Mouse (Mus musculus): ENCODE measurements around the gene 6430531B16Rik.

6430531B16Rik gene

DNA sequence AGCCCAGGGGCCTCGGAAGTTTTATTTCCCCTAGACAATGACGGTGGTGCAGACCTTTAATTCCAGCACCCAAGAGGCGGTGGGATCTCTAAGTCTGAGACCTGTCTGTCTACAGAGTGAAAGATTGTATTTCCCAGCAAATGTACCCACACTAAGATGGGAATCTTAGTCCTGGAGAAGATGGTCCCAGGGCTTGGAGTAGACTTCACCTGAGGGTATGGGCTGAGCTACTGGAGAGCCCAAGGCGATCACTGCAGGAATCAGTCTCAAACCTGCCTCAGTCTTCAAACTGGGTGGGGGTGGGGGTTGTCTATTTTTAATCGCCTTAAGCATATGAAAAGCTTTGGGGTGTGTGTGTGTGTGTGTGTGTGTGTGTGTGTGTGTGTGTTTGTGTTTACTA is 32.5 kb downstream of the 6430531B16Rik start:
- in situ Hi-C loops (cut with MboI; ENCODE audit: low pct_unique_long_range_greater_than_20kb in 1 of 2, low sequenced_read_pairs in 2 of 2, unreplicated experiment in 1 of 2): loop anchor here in 1 of 2 experiments (25.0 kb wide), 1 partner anchor 1516 kb away; the partner anchor contains the start of genes Cd151, Cracr2b and Pnpla2

DNA sequence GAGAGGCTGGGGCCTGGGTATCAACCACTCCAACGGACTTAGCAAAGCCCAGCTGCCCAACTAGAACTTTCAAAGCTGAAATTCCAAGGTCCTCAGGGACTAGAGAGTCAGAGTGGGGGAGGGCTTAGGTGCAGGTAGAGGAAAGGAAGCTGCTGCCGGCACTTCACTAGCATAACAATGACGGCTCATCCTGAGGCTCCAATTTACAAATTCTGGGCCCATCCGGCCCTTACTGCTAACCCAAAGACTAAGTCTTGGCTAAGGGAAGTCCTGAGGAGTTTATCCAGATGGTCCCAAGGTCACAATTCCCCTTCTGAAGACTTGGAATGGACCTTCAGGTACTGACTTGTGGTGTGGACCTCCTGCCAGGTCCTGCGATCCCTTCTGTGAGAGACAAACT is 33.0 kb downstream of the 6430531B16Rik start:
- in situ Hi-C loops (cut with MboI; ENCODE audit: low pct_unique_long_range_greater_than_20kb in 1 of 2, low sequenced_read_pairs in 2 of 2, unreplicated experiment in 1 of 2): loop anchor here in 1 of 2 experiments (25.0 kb wide), 1 partner anchor 1517 kb away; the partner anchor contains the start of genes Cd151, Cracr2b and Pnpla2

DNA sequence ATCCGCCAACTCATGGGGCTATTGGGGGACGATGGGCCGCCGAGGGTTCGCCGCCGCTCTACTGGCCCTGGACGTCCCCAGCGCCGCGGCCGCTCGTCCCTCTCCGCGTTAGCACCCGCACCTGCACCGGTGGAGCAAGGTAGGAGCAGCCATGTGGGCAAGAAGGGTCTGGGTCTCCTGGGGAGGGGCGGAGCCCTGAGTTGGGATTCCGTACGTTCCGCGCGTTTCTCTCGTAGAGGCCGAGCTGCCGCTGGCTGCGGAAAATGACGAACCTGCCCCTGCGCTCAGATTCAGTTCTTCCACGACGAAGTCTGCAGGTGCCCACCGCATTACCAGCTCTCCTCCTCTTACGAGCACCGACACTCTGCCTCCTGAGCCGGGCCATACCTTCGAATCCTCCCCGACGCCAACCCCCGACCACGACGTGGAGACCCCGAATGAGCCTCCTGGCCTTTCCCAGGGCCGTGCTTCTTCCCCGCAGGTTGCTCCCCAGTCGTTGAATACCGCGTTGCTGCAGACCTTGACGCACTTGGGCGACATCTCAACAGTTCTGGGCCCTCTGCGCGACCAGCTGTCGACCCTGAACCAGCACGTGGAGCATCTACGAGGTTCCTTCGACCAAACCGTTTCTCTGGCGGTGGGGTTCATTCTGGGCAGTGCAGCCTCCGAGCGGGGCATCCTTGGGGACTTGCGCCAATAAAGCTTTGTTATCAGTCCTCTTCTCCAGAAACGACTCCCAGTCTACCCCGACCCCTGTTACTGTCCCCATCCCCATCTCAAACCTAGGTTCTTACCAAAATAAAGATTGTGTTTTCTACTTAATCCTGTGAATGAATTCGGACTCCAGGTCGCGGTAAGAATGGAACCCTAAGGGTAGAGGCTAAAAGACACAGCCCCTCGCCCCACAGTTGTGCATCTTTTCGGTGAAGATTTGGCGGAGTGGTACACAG is 34.0 kb downstream of the 6430531B16Rik start:
- in situ Hi-C loops (cut with MboI; ENCODE audit: low pct_unique_long_range_greater_than_20kb in 1 of 2, low sequenced_read_pairs in 2 of 2, unreplicated experiment in 1 of 2): loop anchor here in 1 of 2 experiments (25.0 kb wide), 1 partner anchor 1518 kb away; the partner anchor contains the start of genes Cd151, Cracr2b and Pnpla2

DNA sequence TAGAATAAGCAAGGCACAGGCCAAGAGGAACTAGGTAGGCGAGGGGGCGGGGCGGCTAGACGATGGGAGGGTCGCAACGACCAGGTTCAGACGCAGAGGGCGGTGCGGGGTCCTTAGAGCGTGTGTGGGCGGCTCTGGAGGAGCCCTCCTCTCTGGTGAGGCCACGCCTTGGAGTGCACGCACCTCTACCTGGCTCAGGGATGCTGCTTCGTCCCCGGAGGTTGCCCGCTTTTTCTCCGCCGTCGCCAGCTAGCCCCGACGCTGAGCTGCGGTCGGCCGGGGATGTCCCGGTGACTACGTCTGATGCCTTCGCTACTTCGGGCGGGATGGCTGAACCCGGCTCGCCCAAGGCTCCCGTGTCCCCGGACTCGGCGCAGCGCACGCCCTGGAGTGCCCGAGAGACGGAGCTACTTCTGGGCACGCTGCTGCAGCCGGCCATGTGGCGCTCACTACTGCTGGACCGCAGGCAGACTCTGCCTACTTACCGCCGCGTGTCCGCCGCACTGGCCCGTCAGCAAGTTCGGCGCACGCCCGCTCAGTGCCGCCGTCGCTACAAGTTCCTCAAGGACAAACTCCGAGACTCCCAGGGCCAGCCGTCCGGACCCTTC is 34.8 kb downstream of the 6430531B16Rik start, which contains the start of gene Utf1:
Gene Utf1, plus strand, starts transcription at position 116 of the 608 bp plus-strand sequence.
- in situ Hi-C loops (cut with MboI; ENCODE audit: low pct_unique_long_range_greater_than_20kb in 1 of 2, low sequenced_read_pairs in 2 of 2, unreplicated experiment in 1 of 2): loop anchor here in 1 of 2 experiments (25.0 kb wide), 1 partner anchor 1519 kb away; the partner anchor contains the start of genes Cd151, Cracr2b and Pnpla2

DNA sequence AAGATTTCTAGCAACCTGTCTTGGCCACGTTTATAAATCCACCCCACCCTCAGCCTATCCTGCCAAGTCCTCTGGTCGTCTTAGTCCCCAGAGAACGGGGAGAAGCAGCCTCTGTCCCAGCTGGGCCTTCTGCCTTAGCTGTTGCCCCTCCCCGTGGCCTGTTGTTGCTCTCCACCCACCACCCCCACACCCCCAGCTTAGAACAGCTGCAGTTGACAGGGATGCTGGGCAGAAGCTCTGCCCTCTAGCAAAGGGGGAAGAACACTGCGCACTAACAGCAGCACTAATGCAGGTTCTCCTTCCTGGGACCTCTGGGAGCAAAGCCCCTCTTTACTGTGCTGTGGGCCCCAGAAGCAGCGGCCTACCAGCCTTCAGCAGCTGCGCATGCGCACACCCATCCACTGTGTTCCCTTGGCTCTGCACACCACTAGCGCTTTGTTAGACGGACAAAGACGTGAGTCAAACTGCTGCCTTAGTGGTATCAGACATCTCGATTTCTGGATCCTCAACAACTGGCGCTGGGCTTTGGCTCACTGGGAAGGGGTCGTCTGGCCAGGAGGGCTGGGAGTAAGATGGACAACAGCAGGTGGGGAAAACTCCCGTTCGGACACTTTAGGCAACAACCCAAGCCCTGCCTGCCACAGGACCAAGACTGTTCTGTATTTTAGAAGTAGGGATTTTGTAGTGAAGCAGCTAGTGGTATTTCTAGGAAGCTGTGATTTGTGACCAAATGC is 37.9 kb downstream of the 6430531B16Rik start:
- in situ Hi-C loops (cut with MboI; ENCODE audit: low pct_unique_long_range_greater_than_20kb in 1 of 2, low sequenced_read_pairs in 2 of 2, unreplicated experiment in 1 of 2): loop anchor here in 1 of 2 experiments (25.0 kb wide), 1 partner anchor 1522 kb away; the partner anchor contains the start of genes Cd151, Cracr2b and Pnpla2

DNA sequence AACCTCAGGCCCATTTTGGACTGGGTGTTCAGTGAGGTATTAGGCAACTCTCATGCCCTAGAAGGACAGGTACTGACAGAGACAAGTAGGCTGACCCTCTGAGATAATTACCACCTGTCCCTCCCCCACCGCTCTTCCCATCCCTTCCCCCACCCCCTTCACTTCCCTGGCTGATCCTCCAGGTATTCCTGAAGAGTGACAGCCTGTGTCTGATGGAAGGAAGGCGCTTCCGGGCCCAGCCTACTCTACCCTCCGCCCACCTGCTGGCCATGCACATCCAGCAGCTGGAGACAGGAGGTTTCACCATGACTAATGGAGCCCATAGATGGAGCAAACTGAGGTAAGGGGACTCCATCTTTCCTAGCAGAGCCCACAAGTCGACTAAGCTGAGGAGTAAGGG is 40.7 kb downstream of the 6430531B16Rik start:
- in situ Hi-C loops (cut with MboI; ENCODE audit: low pct_unique_long_range_greater_than_20kb in 1 of 2, low sequenced_read_pairs in 2 of 2, unreplicated experiment in 1 of 2): loop anchor here in 1 of 2 experiments (25.0 kb wide), 1 partner anchor 1524 kb away; the partner anchor contains the start of genes Cd151, Cracr2b and Pnpla2

DNA sequence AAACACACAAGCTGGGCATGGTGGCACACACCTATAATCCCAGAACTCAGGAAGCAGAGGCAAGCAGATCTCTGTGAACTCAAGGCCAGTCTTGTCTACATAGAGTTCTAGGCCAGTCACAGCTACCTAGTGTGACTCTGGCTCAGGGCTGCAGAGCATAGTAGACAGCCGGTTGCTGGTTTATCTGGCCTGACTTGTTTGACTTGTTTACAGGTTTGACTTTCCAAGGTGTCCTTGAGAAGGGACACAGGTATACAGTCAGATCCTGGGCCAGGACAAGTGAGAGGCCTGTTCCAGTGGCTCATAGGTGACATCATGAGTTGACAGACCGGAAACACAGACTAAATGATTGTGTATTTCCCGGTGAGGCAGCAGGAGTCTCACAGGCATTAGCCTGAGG is 41.4 kb downstream of the 6430531B16Rik start:
- in situ Hi-C loops (cut with MboI; ENCODE audit: low pct_unique_long_range_greater_than_20kb in 1 of 2, low sequenced_read_pairs in 2 of 2, unreplicated experiment in 1 of 2): loop anchor here in 1 of 2 experiments (25.0 kb wide), 1 partner anchor 1525 kb away; the partner anchor contains the start of genes Cd151, Cracr2b and Pnpla2

DNA sequence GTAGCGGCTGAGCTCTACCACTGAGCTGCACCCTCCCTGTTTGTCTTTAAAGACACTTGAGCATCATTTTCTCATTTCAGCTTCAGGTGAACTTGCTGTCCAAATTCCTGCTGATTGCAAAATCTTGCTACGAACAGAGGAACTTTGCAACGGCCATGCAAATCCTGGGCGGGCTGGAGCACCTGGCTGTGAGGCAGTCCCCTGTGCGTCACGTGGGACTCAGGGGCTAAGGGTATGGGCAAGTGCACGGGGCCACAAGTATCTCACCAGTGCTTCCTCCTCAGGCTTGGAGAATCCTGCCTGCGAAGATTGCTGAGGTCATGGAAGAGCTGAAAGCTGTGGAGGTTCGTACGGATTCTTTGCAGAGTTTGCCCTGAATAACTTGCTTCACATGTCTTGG is 41.9 kb downstream of the 6430531B16Rik start:
- in situ Hi-C loops (cut with MboI; ENCODE audit: low pct_unique_long_range_greater_than_20kb in 1 of 2, low sequenced_read_pairs in 2 of 2, unreplicated experiment in 1 of 2): loop anchor here in 1 of 2 experiments (25.0 kb wide), 1 partner anchor 1526 kb away; the partner anchor contains the start of genes Cd151, Cracr2b and Pnpla2

DNA sequence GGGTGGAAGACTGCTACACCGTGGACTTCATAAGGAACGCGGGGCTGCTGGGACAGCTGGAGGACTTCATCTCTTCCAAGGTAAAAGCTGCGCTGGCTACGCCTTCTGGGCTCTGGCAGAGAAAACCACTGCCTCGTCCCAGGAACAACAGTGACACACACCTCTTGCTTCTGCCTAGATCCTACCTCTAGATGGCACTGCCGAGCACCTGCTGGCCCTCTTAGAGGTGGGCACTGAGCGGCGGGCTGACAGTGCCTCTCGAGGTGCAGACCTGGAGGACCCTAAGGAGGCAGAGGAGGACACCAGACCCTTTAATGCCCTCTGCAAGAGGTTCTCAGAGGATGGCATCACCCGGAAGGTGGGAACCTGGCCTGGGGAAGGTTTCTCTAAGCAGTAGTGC is 47.8 kb downstream of the 6430531B16Rik start:
- in situ Hi-C loops (cut with MboI; ENCODE audit: low pct_unique_long_range_greater_than_20kb in 1 of 2, low sequenced_read_pairs in 2 of 2, unreplicated experiment in 1 of 2): loop anchor here in 1 of 2 experiments (25.0 kb wide), 1 partner anchor 1532 kb away; the partner anchor contains the start of genes Cd151, Cracr2b and Pnpla2
